9 mouse cellular contexts compared by ENCODE assay signal in genomic region chr3:148729242-148729680, GRCm38 (mm10).
DNase-seq lines count a peak whose midpoint lies in the region; ATAC-seq and TF ChIP-seq lines count a peak whose summit lies in the region.
"Had no signal": no experiment of that assay in that cellular context is flagged by ENCODE, and none has a peak within 500 bp of the region (broad histone marks: within the 10 kb centered on the region; RNA-seq: fewer than 3 reads in every experiment).

No protein-coding gene starts in this region.

- ATAC-seq in forebrain, embryonic 15.5 days (replicated peaks): 0 out of 2 replicates have a peak, but pooled peaks have one; percentile 32
- no peak for ATAC-seq in forebrain, embryonic 16.5 days
- ATAC-seq in monocyte, adult 5-6 weeks (replicated peaks; ENCODE audit: insufficient number of reproducible peaks, low FRiP score, low TSS enrichment, poor library complexity, severe bottlenecking): peak; percentile 84

- TF ChIP-seq RAD21 in MEL (IDR thresholded peaks at IDR 0.05; ENCODE audit: low read depth, low read length): no peak

- no peak overlapping the region for H3K9ac ChIP-seq in forebrain, embryonic 15.5 days (replicated peaks)
- H3K9ac ChIP-seq in forebrain, embryonic 16.5 days (replicated peaks; ENCODE audit: low read depth, low read length): no peak overlapping the region
- no peak overlapping the region for H3K9ac ChIP-seq in MEL (ENCODE audit: control insufficient read depth, low read depth, low read length, poor library complexity, severe bottlenecking)
- H3K9ac ChIP-seq: midbrain, embryonic 12.5 days had no signal

- H3K79me2 ChIP-seq in MEL (ENCODE audit: control insufficient read depth, insufficient read depth, low read length, poor library complexity): no peaks in the 10 kb centered on the region

- TF ChIP-seq CTCF in MEL (IDR thresholded peaks at IDR 0.05 in 2 of 3, conservative IDR thresholded peaks at IDR 0.05 in 1 of 3; ENCODE audit: control insufficient read depth in 1 of 3, insufficient read depth in 1 of 3, low read depth in 2 of 3, low read length in 3 of 3, poor library complexity in 1 of 3, severe bottlenecking in 1 of 3): no peak

- no peak overlapping the region for H3K4me3 ChIP-seq in forebrain, embryonic 15.5 days
- no peak overlapping the region for H3K4me3 ChIP-seq in forebrain, embryonic 16.5 days (replicated peaks; ENCODE audit: low read length)
- no peak overlapping the region for H3K4me3 ChIP-seq in MEL (ENCODE audit: control insufficient read depth in 1 of 2, insufficient read depth in 1 of 2, low read depth in 2 of 2, low read length in 2 of 2)
- H3K4me3 ChIP-seq: midbrain, embryonic 12.5 days had no signal

- no peak for TF ChIP-seq POLR2A in MEL (IDR thresholded peaks at IDR 0.05; ENCODE audit: control insufficient read depth in 1 of 2, insufficient read depth in 1 of 2, low read depth in 1 of 2, low read length in 2 of 2, poor library complexity in 1 of 2)

- no peak overlapping the region for H3K4me2 ChIP-seq in forebrain, embryonic 15.5 days (replicated peaks)
- H3K4me2 ChIP-seq in forebrain, embryonic 16.5 days (ENCODE audit: low read length): no peak overlapping the region
- H3K4me2 ChIP-seq: midbrain, embryonic 12.5 days had no signal

- TF ChIP-seq EP300 in MEL (IDR thresholded peaks at IDR 0.05; ENCODE audit: low read depth in 1 of 2, low read length in 2 of 2): no peak

- H3K4me1 ChIP-seq in forebrain, embryonic 15.5 days: no peaks in the 10 kb centered on the region; the same call in 1 of the 2 replicates
- H3K4me1 ChIP-seq in forebrain, embryonic 16.5 days (replicated peaks; ENCODE audit: control insufficient read depth, insufficient read depth, low read length): peaks cover 5% of the 10 kb centered on the region; the same call in 1 of the 2 replicates
- H3K4me1 ChIP-seq in MEL (ENCODE audit: control insufficient read depth in 1 of 2, insufficient read depth in 2 of 2, low read length in 2 of 2): no peaks in the 10 kb centered on the region

- WGBS in forebrain, embryonic 15.5 days: 74% methylated on average over 7 of the region's 7 CpGs
- WGBS in forebrain, embryonic 16.5 days: 76% methylated on average over 7 of the region's 7 CpGs

- H3K27me3 ChIP-seq in forebrain, embryonic 15.5 days: no peaks in the 10 kb centered on the region
- H3K27me3 ChIP-seq in forebrain, embryonic 16.5 days (replicated peaks; ENCODE audit: control insufficient read depth, insufficient read depth, low read length): no peaks in the 10 kb centered on the region
- H3K27me3 ChIP-seq in MEL (ENCODE audit: control insufficient read depth in 1 of 2, insufficient read depth in 2 of 2, low read length in 2 of 2): no peaks in the 10 kb centered on the region

- no peak overlapping the region for H3K27ac ChIP-seq in forebrain, embryonic 15.5 days (replicated peaks)
- H3K27ac ChIP-seq in forebrain, embryonic 16.5 days (ENCODE audit: low read length): no peak overlapping the region
- no peak overlapping the region for H3K27ac ChIP-seq in MEL (ENCODE audit: control insufficient read depth, low read depth, low read length)
- H3K27ac ChIP-seq: midbrain, embryonic 12.5 days had no signal

- DNase-seq in MEL (ENCODE audit: low read depth, low spot score): no peak
- DNase-seq in kidney, postnatal 10 days: peak; percentile 31
- no peak for DNase-seq in layer of hippocampus, adult 8-10 months (ENCODE audit: low spot score in 2 of 2)
- no peak for DNase-seq in right cerebral cortex, postnatal 25 days
- DNase-seq in cerebellum, adult 11-12 months: no peak

- H3K9me3 ChIP-seq in forebrain, embryonic 15.5 days: no peaks in the 10 kb centered on the region
- no peaks in the 10 kb centered on the region for H3K9me3 ChIP-seq in forebrain, embryonic 16.5 days (ENCODE audit: control insufficient read depth, low read length)
- no peaks in the 10 kb centered on the region for H3K9me3 ChIP-seq in MEL (replicated peaks; ENCODE audit: insufficient read depth, low read length)
- H3K9me3 ChIP-seq: midbrain, embryonic 12.5 days had no signal

- no peaks in the 10 kb centered on the region for H3K36me3 ChIP-seq in forebrain, embryonic 15.5 days
- H3K36me3 ChIP-seq in forebrain, embryonic 16.5 days (ENCODE audit: control insufficient read depth, insufficient read depth): no peaks in the 10 kb centered on the region
- H3K36me3 ChIP-seq in MEL (ENCODE audit: control insufficient read depth in 1 of 2, insufficient read depth in 2 of 2, low read length in 2 of 2): no peaks in the 10 kb centered on the region
- H3K36me3 ChIP-seq: midbrain, embryonic 12.5 days had no signal

TF ChIP-seq in MEL, 35 proteins besides CTCF, POLR2A, EP300 and RAD21:
- TF ChIP-seq USF1 (IDR thresholded peaks at IDR 0.05; ENCODE audit: low read depth, low read length) (peak; percentile 57), USF2 (IDR thresholded peaks at IDR 0.05; ENCODE audit: borderline replicate concordance in 1 of 2, insufficient read depth in 1 of 2, low read depth in 1 of 2, low read length in 2 of 2) (no peak)
TF ChIP-seq in MEL: peak in this region for 1.
